Mouse (Mus musculus): ENCODE results near the gene Hypk. TPM values are rescaled to one million over a fixed set of nuclear protein-coding genes. Genes with fewer than 3 reads are reported as not detected.

Gene Hypk
- polyA plus RNA-seq, 1 experiment = 128 TPM

DNA sequence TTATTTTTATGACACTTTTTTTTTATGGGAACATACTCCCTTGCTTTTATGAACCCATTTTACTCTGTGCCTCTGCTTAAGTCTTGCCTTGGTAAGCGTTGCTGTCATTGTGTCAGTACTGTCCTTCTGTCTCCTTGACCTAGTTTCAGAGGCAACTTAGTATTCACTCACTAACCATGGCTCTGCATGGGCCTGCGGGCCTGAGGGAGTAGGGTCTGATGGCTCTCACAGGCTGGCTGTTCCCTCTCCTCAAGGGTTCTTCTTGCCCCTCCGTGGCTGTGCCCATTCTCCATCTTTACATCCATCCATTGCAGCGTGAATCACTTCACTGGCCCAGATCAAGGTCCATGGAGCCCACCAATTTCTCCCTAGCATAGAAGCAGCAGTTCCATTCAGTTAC is 6.6 kb upstream of the Hypk start:
- Histone ChIP-seq H3K9me3 (no peaks in the 10 kb centered on the region), H3K4me3 (replicated peaks) (peak overlapping the region; percentile 7), H3K36me3 (replicated peaks; ENCODE audit: low read length) (peaks cover 11% of the 10 kb centered on the region), H3K27me3 (replicated peaks) (peaks cover 6% of the 10 kb centered on the region), H3K4me1 (peaks cover 64% of the 10 kb centered on the region)
- no peak for TF ChIP-seq GATA1 (IDR thresholded peaks at IDR 0.05; ENCODE audit: borderline replicate concordance, low read length)
- no peak for TF ChIP-seq FLI1 (IDR thresholded peaks at IDR 0.05; ENCODE audit: low read length)

GRCm38 (mm10) chr2:121447006-121447405 is 6.1 kb upstream of the Hypk start:
- no peak overlapping the region for H3K4me3 ChIP-seq (replicated peaks)
- peaks cover 14% of the 10 kb centered on the region for H3K36me3 ChIP-seq (replicated peaks; ENCODE audit: low read length)
- H3K4me1 ChIP-seq = peaks cover 61% of the 10 kb centered on the region
- no peaks in the 10 kb centered on the region for H3K9me3 ChIP-seq
- TF ChIP-seq GATA1 (IDR thresholded peaks at IDR 0.05; ENCODE audit: borderline replicate concordance, low read length) (no peak), FLI1 (IDR thresholded peaks at IDR 0.05; ENCODE audit: low read length) (no peak)
- H3K27me3 ChIP-seq (replicated peaks) = peaks cover 1% of the 10 kb centered on the region

DNA sequence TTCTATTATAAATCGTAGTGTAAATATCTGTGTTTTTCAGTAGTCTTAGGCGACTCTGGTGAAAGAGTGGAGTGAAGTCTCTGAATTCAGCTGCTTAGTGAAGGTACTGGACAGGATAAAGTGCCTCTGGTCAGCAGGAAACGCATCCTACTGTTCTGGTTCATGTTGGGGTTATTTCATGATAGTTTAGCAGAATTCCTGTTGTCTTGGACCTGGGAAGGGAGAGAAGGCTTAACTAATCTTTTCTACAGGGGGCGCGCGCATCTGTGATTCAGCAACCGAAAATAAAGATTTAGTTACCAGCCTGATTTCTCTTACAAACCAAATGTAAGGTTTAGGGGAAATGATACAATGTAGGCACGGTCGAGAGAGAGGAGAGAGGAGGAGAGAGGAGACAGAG is 5.0 kb upstream of the Hypk start:
- Histone ChIP-seq H3K27me3 (replicated peaks) (no peaks in the 10 kb centered on the region), H3K9me3 (no peaks in the 10 kb centered on the region), H3K36me3 (replicated peaks; ENCODE audit: low read length) (peaks cover 26% of the 10 kb centered on the region), H3K4me1 (peaks cover 61% of the 10 kb centered on the region), H3K4me3 (replicated peaks) (peak overlapping the region; percentile 95)
- no peak for TF ChIP-seq FLI1 (IDR thresholded peaks at IDR 0.05; ENCODE audit: low read length)
- TF ChIP-seq GATA1 (IDR thresholded peaks at IDR 0.05; ENCODE audit: borderline replicate concordance, low read length) = no peak

DNA sequence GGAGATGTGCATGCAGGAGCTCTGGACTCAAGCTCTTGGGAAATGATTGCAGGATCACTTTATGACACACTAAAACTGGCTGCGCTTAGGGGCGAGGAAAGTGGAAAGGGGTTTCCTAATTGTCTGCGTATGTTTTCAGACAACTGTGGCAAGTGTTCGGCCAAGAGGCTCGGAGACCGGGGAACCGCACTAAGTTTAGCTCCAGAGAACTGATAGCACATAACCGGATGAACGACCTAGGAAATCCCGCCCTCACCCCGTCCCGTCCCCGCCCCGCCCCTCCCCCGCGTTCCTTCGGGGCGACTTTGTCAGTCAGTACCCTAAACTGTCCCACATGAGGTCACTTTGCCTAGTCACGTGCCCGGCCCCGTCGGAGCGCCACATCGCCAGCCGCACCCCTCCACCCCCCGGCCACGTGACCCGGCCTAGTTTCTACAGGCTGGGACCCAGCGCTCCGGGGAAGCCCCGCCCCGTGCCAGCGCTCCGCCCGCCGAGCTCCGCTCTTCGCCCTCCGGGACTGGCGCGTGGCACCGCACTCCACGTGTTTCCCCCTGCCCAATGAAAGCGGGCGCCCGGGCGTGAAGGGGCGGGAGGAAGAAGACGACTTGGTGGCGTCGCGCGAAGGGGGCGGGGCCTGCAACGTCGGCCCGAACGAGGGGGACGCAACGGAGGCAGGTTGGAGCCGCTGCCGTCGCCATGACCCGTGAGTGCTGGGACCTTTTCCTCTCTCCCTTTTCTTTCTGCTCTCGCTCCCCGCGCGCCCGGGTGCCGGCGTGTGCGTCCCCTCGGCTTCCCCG is 4.2 kb upstream of the Hypk start, which contains the start of gene Serf2:
Gene Serf2 (plus strand): TSS at position 457 of the 797 bp plus-strand sequence.
- no peak for TF ChIP-seq GATA1 (IDR thresholded peaks at IDR 0.05; ENCODE audit: borderline replicate concordance, low read length)
- no peak for TF ChIP-seq FLI1 (IDR thresholded peaks at IDR 0.05; ENCODE audit: low read length)
- Histone ChIP-seq H3K4me3 (replicated peaks) (peak within 1 kb of the TSS; percentile 95), H3K36me3 (replicated peaks; ENCODE audit: low read length) (peaks cover 34% of the 10 kb centered on the region), H3K4me1 (peaks cover 66% of the 10 kb centered on the region), H3K27me3 (replicated peaks) (no peaks in the 10 kb centered on the region), H3K9me3 (no peaks in the 10 kb centered on the region)

DNA sequence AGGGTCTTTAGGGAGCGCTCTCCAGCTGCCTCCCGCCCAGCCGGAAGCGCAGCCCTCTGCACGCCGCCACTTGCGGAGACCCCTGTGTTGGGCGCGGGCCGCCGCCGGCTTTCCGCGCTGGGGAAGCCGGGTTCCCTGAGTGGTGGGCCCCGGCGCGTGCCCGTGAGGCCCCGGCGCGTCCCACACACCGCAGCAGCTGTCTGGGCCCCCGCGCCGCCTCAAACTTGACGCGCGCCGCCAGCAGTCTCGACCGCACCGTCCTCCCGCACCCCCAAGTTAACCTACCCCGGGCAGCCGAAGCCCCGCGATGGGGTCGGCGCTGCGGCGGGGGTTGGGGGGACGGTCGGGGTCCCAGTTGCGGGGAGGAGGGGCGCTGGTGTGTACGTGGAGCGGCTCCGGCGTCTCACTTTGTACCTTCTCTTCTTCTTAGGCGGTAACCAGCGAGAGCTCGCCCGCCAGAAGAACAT is 3.5 kb upstream of the Hypk start:
- no peak for TF ChIP-seq GATA1 (IDR thresholded peaks at IDR 0.05; ENCODE audit: borderline replicate concordance, low read length)
- TF ChIP-seq FLI1 (IDR thresholded peaks at IDR 0.05; ENCODE audit: low read length) = no peak

DNA sequence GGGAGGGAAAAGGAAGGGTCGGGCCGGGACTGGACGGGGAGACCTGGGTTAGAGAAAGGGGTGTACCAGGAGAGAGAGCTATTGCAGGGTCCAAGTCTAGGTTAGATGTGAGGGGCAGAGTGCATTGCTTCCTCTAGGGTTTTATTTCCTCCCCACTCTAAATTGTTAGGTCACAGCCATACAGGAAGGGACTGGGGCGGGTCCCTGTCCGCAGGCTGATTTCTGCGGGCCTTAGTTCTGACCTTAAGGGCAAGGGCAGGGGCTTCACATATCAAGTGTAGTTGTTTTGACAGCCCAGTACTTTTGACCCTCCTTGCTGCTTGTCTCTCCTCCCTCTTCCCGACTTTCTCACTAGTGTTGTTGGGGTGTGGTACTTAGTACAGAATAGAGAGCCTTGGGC is 3.0 kb upstream of the Hypk start:
- H3K27me3 ChIP-seq (replicated peaks) = no peaks in the 10 kb centered on the region
- H3K36me3 ChIP-seq (replicated peaks; ENCODE audit: low read length) = peaks cover 44% of the 10 kb centered on the region
- H3K4me1 ChIP-seq = peaks cover 69% of the 10 kb centered on the region
- peak overlapping the region; percentile 95 for H3K4me3 ChIP-seq (replicated peaks)
- TF ChIP-seq GATA1 (IDR thresholded peaks at IDR 0.05; ENCODE audit: borderline replicate concordance, low read length) (no peak), FLI1 (IDR thresholded peaks at IDR 0.05; ENCODE audit: low read length) (no peak)
- H3K9me3 ChIP-seq = no peaks in the 10 kb centered on the region

More for the DNA sequence above, 3.5 kb upstream of the Hypk start:
- Histone ChIP-seq H3K4me3 (replicated peaks) (peak overlapping the region; percentile 95), H3K27me3 (replicated peaks) (no peaks in the 10 kb centered on the region), H3K4me1 (peaks cover 64% of the 10 kb centered on the region), H3K9me3 (no peaks in the 10 kb centered on the region), H3K36me3 (replicated peaks; ENCODE audit: low read length) (peaks cover 39% of the 10 kb centered on the region)

- no peaks in the 10 kb centered on the region for H3K9me3 ChIP-seq
These were observed 729 bp upstream of the Hypk start for GRCm38 (mm10) chr2:121452361-121452760.

DNA sequence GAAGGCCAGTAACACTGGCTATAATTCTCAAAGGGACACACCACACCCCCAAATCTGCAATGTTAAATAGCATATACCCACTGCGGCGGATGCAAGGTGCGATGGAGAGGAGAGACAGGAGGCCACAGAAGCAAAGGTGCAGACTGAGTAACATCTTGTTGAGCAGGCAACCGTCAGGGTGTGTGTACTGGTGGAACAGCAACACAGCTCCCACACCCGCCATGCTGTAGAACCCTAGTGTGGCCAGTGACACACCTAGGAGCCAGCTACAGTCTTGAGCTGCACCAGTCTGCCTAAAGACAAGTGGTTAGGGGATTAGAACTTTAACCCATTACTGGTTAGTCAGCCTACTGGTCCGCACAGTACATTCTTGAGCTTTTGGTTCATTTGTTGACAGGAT is 827 bp downstream of the Hypk start:
- no peak for TF ChIP-seq GATA1 (IDR thresholded peaks at IDR 0.05; ENCODE audit: borderline replicate concordance, low read length)
- TF ChIP-seq FLI1 (IDR thresholded peaks at IDR 0.05; ENCODE audit: low read length) = no peak
- no peaks in the 10 kb centered on the region for H3K27me3 ChIP-seq (replicated peaks)
- H3K9me3 ChIP-seq = no peaks in the 10 kb centered on the region
- H3K4me1 ChIP-seq = peaks cover 68% of the 10 kb centered on the region
- peak overlapping the region; percentile 35 for H3K4me3 ChIP-seq (replicated peaks)
- peaks cover 64% of the 10 kb centered on the region for H3K36me3 ChIP-seq (replicated peaks; ENCODE audit: low read length)

More at GRCm38 (mm10) chr2:121452361-121452760, 729 bp upstream of the Hypk start:
- Histone ChIP-seq H3K4me1 (peaks cover 65% of the 10 kb centered on the region), H3K27me3 (replicated peaks) (no peaks in the 10 kb centered on the region), H3K36me3 (replicated peaks; ENCODE audit: low read length) (peaks cover 54% of the 10 kb centered on the region), H3K4me3 (replicated peaks) (peak overlapping the region; percentile 7)
- TF ChIP-seq FLI1 (IDR thresholded peaks at IDR 0.05; ENCODE audit: low read length) (no peak), GATA1 (IDR thresholded peaks at IDR 0.05; ENCODE audit: borderline replicate concordance, low read length) (no peak)

DNA sequence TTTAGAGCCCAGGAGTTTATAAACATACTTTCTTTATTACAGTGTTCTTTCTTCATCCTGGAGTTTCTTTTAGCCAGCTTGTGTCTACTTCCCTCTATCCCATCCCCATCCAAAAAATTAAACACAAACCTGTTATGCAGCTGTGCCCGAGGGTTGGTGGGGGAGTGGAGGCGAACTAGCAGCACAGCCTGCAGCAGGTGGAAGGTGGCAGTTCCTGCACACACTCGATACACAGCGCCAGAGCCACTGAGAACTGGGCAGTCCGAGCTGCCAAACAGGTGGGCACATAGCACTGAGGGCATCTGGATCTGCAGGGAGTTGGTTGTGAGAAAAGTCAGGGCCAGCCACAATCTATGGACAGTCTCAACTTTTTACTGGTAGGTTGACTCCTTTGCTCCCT is 2.4 kb downstream of the Hypk start:
- Histone ChIP-seq H3K27me3 (replicated peaks) (no peaks in the 10 kb centered on the region), H3K36me3 (replicated peaks; ENCODE audit: low read length) (peaks cover 68% of the 10 kb centered on the region), H3K4me1 (peaks cover 64% of the 10 kb centered on the region), H3K4me3 (replicated peaks) (peak overlapping the region; percentile 35), H3K9me3 (no peaks in the 10 kb centered on the region)
- TF ChIP-seq GATA1 (IDR thresholded peaks at IDR 0.05; ENCODE audit: borderline replicate concordance, low read length) = no peak
- TF ChIP-seq FLI1 (IDR thresholded peaks at IDR 0.05; ENCODE audit: low read length) = no peak
